Mouse (Mus musculus) brain, embryonic 14.5 days (tissue): ENCODE data around the gene Fgfrl1.

Experiments used
- CTCF ChIP-seq: fragments of 200-500 bp; IDR thresholded peaks from 2 replicates; pipeline ENCODE4 v1.5.1; 2012; ENCODE audit warnings: inconsistent platforms, mild to moderate bottlenecking, moderate library complexity, borderline replicate concordance; ENCODE audit not compliant: insufficient read depth, insufficient read length; ENCODE audit errors: extremely low read depth
- POLR2A ChIP-seq: fragments of 200-500 bp; IDR thresholded peaks from 2 replicates; pipeline ENCODE4 v1.6.1; 2012; ENCODE audit warnings: mild to moderate bottlenecking, inconsistent platforms, borderline replicate concordance; ENCODE audit not compliant: poor library complexity, insufficient read depth, insufficient read length, severe bottlenecking; ENCODE audit errors: extremely low read depth

- TF ChIP-seq CTCF: peak; percentile 20; the same call in 1 of the 2 replicates
- no peak for TF ChIP-seq POLR2A
Measured at GRCm38 (mm10) chr5:108743856-108744255, 51.7 kb downstream of the Fgfrl1 start.
